Mouse (Mus musculus) ES-CJ7 (cell line): ENCODE measurements around the gene Mettl5.

Source experiments
- DNase-seq: peaks from one replicate; pipeline ENCODE4 v3.0.0; 2011; ENCODE audit warnings: low read depth, low spot score

Gene Mettl5

DNA sequence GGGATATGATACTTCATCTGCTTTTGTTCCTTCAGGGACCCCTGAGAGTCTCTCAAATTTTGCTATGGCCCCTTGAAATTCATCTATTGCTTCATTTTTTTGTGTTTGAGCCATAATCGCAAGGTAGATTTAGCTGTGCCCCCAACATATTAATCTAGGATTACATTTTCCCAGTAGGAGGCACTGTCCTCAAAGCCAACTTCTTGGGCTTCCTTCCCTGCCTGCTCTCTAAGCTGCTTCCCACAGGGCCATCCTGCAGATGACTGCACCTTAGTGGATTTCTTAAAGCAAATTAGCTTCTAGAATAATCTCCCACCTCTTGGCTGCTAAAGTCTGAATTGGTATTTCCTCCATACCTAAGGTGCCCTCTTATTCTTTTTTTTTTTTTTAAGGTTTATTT, 27.5 kb downstream of the Mettl5 start:
- DNase-seq = peak; percentile 34

DNA sequence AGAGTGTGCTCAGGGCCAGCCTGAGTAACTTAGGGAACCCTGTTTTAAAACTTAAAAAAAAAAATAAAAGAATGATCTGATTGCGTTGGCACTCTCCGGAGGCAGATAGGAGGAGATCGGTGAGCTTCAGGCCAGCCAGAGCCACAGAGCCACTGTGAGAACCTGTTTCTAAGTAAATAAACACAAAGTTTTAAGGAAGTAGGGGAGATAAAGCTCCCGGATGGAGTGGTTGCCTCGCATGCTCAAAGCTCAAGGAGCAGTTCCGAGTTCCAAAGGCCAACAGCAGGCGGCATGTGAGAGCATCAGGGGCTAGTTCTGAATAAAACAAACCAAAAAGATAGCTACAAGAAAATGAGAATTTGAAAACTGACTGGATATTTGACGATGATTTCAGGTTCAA, 29.0 kb downstream of the Mettl5 start:
- DNase-seq = no peak

DNA sequence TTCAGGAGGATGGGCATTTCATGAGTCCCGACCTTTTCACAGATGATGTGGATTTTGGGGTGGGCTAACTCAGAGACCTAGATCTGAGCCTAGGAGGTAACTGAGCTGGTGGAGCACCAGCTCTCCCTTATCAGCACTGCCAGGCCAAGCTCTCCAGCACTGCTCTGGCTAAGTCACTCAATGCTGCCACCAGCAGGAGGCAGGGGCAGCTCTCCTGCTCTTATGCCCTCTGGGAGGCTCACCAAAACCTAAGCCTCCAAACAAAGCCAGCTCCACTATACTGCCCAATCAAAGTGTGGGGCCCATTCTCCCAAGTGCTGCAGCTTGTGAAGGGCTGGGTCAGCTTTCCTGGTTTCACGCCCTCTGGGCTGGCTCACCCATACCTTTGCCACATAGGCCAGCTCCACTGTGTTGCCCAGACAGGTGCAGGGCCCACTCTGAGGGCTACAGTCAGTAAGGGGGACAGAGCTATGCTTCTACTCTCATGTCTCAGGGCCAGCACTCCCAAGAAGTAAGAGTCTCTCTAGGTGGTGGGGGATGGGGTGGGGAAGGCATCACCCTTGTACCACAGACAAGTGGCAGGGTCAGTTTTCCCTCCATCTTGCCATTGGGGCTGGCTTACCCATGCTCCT, 33.9 kb downstream of the Mettl5 start:
- DNase-seq = no peak

DNA sequence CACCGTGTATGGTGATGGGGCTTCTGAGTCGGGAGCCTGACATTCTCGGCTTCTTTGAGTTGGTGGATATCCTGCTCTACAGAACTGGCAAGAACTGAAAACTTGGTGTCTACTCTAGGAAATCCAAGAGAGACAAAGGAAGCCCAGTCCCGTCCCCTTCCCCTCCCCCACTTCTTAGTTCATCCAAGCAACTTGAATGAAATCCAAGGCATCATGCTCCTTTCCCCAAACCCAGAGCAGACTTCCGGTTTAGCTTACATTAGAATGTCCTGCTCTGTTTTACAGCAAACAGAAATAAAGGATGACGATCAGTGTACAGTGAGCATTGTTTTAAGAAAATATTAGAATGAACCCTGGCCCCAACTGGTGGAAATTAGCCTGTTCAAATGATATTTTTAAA, 36.2 kb downstream of the Mettl5 start:
- no peak for DNase-seq

DNA sequence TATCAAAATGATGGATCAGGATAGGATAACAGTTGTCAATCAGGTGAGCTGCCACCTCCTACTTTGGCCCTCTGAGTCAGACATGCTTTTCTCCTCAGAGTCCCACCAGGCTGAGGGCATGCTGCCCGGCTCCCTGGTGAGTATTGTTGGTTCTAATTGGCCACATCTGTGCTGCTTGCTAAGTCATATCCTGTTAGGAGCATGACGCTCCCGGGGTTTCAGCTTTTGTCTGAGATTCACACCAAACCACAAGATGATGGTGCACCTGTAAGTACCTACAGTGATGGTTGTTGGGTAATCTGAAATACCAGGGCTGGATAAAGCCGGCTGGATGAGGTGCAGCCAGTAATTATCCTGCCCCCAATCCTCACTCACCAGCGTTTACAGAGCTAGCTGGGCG, 45.2 kb downstream of the Mettl5 start:
- no peak for DNase-seq

DNA sequence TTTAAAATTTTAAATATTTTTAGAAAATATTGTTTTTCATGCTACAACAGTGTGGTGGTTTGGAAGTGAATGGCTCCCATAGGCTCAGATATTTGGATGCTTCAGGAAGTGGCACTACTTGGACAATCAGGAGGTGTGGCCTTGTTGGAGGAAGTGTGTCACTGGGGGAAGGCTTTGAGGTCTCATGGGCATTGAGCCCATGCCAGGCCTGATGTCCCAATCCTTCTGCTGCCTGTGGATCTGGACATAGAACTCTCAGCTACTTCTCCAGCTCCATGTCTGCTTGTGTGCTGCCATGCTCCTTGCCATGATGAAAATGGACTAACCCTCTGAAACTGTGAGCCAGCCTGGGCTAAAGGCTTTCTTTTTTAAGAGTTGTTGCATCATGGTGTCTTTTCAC, 46.7 kb downstream of the Mettl5 start:
- DNase-seq = no peak

DNA sequence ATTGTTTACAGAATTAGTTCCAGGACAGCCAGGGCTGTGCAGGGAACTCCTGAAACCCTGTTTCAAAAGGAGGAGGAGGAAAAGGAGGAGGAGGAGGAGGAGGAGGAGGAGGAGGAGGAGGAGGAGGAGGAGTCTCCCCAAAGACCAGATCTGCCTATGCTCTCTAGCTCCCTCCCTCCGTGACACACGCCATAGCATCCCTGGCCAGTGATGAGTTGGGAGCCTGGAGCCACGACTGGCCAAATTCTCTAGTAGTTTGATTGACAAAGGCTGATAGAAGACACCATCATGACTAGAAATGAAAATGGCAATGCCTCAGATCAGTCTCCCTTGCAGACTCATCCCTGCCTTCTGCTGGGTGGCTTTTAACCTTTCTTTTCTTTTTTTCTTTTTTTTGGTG, 47.4 kb downstream of the Mettl5 start:
- peak; percentile 76 for DNase-seq

DNA sequence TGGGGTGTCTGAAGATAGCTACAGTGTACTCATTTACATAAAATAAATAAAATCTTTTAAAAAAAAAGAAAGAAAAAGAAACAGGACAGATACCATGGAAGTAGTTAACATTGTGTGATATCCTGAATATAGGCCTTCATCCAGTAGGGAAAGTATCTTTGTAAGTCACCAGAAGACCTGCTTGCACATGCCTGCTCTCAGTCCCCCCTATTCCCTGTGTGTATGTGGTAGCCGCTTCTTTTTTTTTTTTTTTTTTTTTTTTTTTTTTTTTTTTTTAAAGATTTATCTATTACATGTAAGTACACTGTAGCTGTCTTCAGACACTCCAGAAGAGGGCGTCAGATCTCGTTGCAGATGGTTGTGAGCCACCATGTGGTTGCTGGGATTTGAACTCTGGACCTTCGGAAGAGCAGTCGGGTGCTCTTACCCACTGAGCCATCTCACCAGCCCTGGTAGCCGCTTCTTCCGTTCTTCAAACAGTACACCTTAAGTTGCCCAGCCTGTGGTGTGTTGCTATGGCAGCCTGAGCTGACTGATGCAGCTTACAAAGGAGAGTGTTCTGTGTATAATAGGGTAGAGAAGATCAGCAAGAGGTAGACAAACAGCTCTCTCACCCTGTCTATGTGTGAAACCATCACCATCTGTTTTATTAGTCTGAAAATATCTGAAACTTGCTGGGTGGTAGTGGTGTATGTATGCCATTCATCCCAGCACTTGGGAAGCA, 48.0 kb downstream of the Mettl5 start:
- DNase-seq = peak; percentile 52

DNA sequence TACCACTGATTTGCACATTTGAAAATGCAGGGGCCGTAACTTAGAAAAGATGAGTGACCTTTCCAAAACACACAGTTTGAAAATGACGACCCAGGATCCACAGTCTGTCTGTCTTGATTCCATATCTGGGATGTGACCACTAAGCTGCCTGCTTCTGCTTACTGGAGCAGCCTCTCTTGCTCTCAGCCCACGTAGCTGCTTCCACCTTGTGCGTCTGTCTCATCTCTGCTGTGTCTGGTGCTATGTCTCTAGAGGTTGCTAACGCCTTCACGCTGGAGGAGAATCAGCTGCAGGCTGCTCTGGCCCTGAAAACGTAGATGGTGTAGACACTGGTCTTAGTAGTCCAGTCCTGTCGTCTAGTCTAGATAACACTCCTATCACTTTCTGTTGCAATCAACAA, 55.3 kb downstream of the Mettl5 start:
- no peak for DNase-seq

DNA sequence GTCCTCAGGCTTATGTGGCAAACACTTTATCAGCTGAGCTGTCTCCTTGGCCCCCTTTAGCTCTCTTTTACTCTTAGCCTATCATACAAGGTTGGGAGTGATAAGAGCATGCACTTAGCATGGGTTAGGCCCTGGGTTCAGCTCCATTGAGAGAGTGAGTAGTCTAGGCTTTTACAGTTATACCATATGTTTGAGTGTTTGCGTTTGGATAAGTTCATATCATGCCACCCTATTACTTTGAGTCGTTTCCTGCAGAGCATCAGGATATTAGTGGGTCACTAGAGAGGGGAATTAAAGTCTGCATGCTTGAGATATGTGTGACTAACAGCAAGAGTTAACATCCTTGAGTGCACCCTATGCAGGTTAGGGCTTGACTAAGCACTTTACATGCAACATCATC, 55.7 kb downstream of the Mettl5 start:
- DNase-seq = no peak

DNA sequence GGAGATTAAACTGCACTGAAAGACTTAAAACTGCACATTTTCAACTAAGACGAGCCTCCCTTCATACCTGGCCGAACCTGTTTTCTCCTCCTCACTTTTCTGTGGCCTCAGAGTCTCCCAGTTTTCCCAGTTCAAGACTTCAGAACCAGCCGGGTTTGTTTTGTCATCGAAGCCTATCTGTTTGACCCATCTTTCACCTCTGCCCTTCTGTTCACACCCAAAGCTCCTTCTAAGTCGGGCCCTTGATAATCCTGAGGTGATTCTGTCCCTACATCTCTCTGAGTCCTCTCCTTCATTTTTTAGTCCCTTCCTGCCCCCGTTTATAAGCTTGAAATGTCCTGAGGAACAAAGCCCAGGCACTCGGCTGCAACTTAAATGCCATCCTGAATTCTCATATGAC, 57.4 kb downstream of the Mettl5 start:
- no peak for DNase-seq

DNA sequence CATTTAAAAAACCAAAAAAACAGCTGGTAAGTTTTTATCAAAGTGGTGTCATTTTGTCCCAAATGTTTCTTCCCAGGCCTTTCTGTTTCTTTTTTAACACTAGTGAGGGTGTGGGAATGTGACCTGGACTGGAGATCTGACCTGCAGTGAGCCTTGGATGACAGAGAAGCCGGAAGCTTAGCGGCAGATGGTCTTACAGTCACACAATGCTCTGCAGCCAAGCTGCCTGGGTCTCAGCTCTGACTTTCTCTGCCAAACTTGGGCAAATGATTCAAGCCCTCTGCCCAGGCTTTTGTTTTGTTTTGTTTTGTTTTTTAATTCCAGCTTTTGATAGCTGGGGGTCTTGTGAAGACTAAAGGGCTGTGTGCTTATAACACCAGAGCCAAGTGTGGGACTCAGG, 59.0 kb downstream of the Mettl5 start:
- no peak for DNase-seq

DNA sequence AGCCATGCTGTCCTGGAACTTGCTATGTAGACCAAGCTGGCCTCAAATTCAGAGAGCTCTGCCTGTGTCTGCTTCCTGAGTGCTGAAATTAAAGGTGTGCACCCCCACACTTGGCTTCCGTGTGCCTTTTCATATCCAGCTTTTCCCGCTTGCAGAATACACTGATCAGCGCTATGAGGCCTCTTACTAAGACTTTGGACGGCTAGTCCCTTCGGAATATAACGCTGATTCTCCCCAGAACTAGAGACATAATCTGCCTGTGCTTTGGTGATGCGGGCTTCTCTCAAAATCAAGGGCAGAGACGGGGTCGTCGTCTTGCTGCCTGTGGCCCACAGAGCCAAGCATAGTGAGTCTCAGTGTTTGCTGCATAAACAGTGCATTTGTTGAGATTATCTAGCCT, 59.5 kb downstream of the Mettl5 start:
- DNase-seq = no peak

DNA sequence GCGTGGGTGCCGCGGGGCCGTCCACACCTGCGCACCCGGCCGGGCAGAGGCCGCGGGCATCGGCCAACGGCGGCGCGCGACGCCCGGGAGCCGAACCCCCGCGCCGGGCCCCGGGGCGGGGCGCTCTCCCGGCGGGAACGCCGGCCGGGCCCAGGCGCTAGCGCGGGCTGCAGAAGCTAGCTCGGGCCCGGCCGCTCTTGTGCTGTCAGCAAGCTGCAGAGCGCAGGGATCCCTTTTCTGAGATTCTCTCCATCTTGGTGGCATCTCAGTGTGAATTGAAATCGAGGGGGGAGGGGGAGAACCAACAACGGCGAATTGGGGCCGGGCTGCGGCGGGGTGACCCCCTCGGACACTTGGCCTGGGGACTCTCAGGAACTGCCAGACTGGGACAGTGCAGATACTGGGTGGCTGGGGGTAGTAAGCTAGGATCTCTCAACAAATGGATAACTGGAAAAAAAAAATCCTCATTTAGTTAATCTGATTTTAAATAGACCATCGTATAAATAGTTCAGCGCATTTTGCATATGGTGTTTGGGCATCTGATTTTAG, 62.2 kb downstream of the Mettl5 start:
- peak; percentile 48 for DNase-seq

DNA sequence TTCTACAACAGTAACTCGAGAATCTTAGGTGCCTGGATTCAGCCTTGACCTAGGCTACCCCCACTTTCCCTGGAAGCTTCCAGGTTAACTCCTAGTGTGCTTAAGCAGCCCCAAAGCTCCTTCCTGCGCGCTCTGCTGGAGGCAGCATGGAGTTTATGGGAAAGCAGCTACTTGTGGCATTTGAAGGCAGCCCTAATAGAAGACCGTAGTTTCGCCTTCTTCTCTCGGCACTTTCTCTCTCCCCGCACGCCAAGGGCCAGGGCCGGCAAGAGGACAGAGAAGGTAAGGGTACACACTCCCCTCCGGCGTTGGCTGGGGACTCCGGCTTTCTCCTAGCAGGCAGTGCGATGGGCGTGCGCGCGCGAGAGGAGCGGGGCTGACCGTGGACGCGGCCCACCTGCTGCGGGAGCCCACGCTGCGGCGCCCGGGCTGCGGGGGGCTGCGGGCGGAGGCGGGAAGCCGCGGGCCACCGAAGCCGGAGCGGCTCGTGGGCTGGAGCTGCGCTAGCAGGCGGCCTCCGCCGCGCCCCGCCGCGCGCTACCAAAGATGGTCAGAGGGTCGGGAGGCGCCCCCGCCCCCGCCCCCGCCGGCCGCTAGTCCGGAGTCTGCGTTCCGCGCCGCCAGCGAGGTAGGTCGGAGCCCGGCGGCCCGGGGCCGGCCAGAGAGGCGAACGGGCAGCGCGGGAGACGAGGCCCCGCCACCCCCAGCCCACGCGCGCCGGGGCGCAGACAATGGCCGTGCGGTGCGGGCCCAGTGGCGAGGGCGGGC, 62.9 kb downstream of the Mettl5 start:
- DNase-seq = peak; percentile 57

DNA sequence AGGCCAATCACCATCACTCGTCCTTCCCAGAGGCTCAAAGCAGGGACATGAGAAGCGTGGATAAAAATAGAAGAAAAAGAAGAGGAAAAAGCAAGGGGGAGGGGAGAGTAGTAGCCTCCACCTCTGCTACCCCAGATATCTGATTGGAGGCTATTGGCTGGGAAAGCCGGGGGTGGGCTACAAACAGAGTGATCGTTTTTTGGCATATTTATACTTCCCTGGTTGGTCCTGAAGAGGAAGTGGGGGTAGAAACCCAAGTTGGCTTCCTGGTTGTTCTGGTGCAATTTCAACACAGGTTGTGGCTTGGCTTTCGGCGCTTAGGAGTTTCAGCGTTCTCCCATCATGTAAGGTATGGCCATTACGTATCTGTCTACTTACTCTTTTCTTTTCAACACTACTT, 63.7 kb downstream of the Mettl5 start, which contains the start of gene Klhl23:
Gene Klhl23, plus strand, starts transcription at position 234 of the 400 bp plus-strand sequence.
- no peak for DNase-seq
